Mouse (Mus musculus) c-Kit-positive CD71-positive TER-119-positive erythroid progenitor cells, embryonic 14.5 days (primary cell): ENCODE results near the gene Pex13.
A peak's percentile ranks its signal among the peaks of the same experiment; 100 is the strongest.

Experiments
- DNase-seq: peaks from one replicate; pipeline ENCODE4 v3.0.0-alpha.2; 2013; ENCODE audit warnings: low spot score

The Pex13 gene

GRCm38 (mm10) chr11:23665798-23666501 is at the start of gene Pex13:
Gene Pex13 (minus strand): TSS chr11:23665959.
- DNase-seq: peak; percentile 86

- no peak for DNase-seq
Measured at GRCm38 (mm10) chr11:23712299-23712698, 46.5 kb upstream of the Pex13 start.

GRCm38 (mm10) chr11:23704604-23705294 is 39.0 kb upstream of the Pex13 start:
- DNase-seq: no peak

- DNase-seq: no peak
Measured at GRCm38 (mm10) chr11:23701831-23702230, 36.1 kb upstream of the Pex13 start.

- no peak for DNase-seq
Measured at GRCm38 (mm10) chr11:23699414-23700095, 33.8 kb upstream of the Pex13 start.

GRCm38 (mm10) chr11:23698526-23698925 is 32.8 kb upstream of the Pex13 start:
- no peak for DNase-seq

GRCm38 (mm10) chr11:23695847-23696246 is 30.1 kb upstream of the Pex13 start:
- DNase-seq: no peak

- DNase-seq: no peak
Measured at GRCm38 (mm10) chr11:23693286-23693685, 27.5 kb upstream of the Pex13 start.

GRCm38 (mm10) chr11:23688060-23688459 is 22.3 kb upstream of the Pex13 start:
- no peak for DNase-seq

- DNase-seq: no peak
Measured at GRCm38 (mm10) chr11:23686671-23687070, 20.9 kb upstream of the Pex13 start.

GRCm38 (mm10) chr11:23682561-23682960 is 16.8 kb upstream of the Pex13 start:
- no peak for DNase-seq

GRCm38 (mm10) chr11:23680435-23680950 is 14.7 kb upstream of the Pex13 start:
- DNase-seq: no peak

GRCm38 (mm10) chr11:23679044-23679642 is 13.4 kb upstream of the Pex13 start:
- DNase-seq: peak; percentile 70

GRCm38 (mm10) chr11:23676100-23676499 is 10.3 kb upstream of the Pex13 start:
- DNase-seq: no peak

- no peak for DNase-seq
Measured at GRCm38 (mm10) chr11:23672256-23672749, 6.5 kb upstream of the Pex13 start.

- DNase-seq: peak; percentile 46
Measured at GRCm38 (mm10) chr11:23667128-23667527, 1.4 kb upstream of the Pex13 start.

- no peak for DNase-seq
Measured at GRCm38 (mm10) chr11:23666526-23666925, 767 bp upstream of the Pex13 start.

GRCm38 (mm10) chr11:23665311-23665786 is 410 bp downstream of the Pex13 start, which contains the start of gene Pus10:
Gene Pus10 (plus strand): TSS chr11:23665674.
- DNase-seq: no peak

GRCm38 (mm10) chr11:23664232-23664631 is 1.5 kb downstream of the Pex13 start:
- DNase-seq: no peak

GRCm38 (mm10) chr11:23657791-23658190 is 8.0 kb downstream of the Pex13 start:
- no peak for DNase-seq

- DNase-seq: no peak
Measured at GRCm38 (mm10) chr11:23653666-23654065, 12.1 kb downstream of the Pex13 start.

GRCm38 (mm10) chr11:23647835-23648234 is 17.9 kb downstream of the Pex13 start:
- DNase-seq: no peak
